Mouse (Mus musculus) heart, embryonic 16.5 days (tissue): Measurements from ENCODE around the gene Cnga4. TPM values are rescaled to one million over a fixed set of nuclear protein-coding genes. Genes with fewer than 3 reads are reported as not detected.
"Not testable (repeated sequence)": the region's sequence is repeated elsewhere in the genome, so short reads cannot be mapped to it uniquely, and the experiment has no call there.

Experiments
- ATAC-seq: fragments of 200-750 bp; cut with Nextera tagmentation; replicated peaks from 2 replicates; pipeline ENCODE4 v1.8.0; 2017; ENCODE audit warnings: moderate number of reproducible peaks; ENCODE audit not compliant: insufficient read depth, low FRiP score; ENCODE audit errors: extremely low read depth
- H3K27ac ChIP-seq: fragments of 300-500 bp; sonication (generic); 2 replicates; pipeline ENCODE4 v1.5.1; 2014; ENCODE audit warnings: mild to moderate bottlenecking, low read length, control low read depth, moderate library complexity
- H3K27me3 ChIP-seq: fragments of 300-500 bp; sonication (generic); 2 replicates; pipeline ENCODE4 v1.6.1; 2014; ENCODE audit warnings: low read length, mixed read lengths; ENCODE audit not compliant: control insufficient read depth, insufficient read depth
- H3K36me3 ChIP-seq: fragments of 300-500 bp; sonication (generic); 2 replicates; pipeline ENCODE4 v1.6.1; 2014; ENCODE audit not compliant: control insufficient read depth, insufficient read depth
- H3K4me1 ChIP-seq: fragments of 300-500 bp; sonication (generic); 2 replicates; pipeline ENCODE4 v1.6.1; 2014; ENCODE audit warnings: low read length, mixed read lengths; ENCODE audit not compliant: control insufficient read depth, insufficient read depth
- H3K4me2 ChIP-seq: fragments of 300-500 bp; sonication (generic); 2 replicates; pipeline ENCODE4 v1.6.1; 2014; ENCODE audit warnings: low read depth, mild to moderate bottlenecking, control low read depth, low read length
- H3K4me3 ChIP-seq: fragments of 300-500 bp; sonication (generic); 2 replicates; pipeline ENCODE4 v1.5.1; 2014; ENCODE audit warnings: mild to moderate bottlenecking, control low read depth, low read length
- H3K9ac ChIP-seq: fragments of 300-500 bp; sonication (generic); 2 replicates; pipeline ENCODE4 v1.6.1; 2014; ENCODE audit warnings: low read length, control low read depth
- H3K9me3 ChIP-seq: fragments of 300-500 bp; sonication (generic); replicated peaks from 2 replicates; pipeline ENCODE4 v1.6.1; 2016; ENCODE audit warnings: low read length; ENCODE audit not compliant: control insufficient read depth
- WGBS: fragments of 180-500 bp; shearing (Covaris S2); extraction: QIAGEN DNeasy Blood & Tissue Kit; methylation state at CpG from one replicate; pipeline ENCODE4 v1.1.7; 2014; 5-methylcytosine and 5-hydroxymethylcytosine counted together
- polyA plus RNA-seq: library from polyadenylated mRNA; unstranded; fragments of >200 nt; fragmentation: Nextera tagmentation; extraction: Ambion mirVana; gene quantifications from 2 replicates; pipeline ENCODE4 v1.2.1, GENCODE M21; 2015

Cnga4 gene
- polyA plus RNA-seq, 1 experiment from 2014 or later, result 0.05 TPM

DNA sequence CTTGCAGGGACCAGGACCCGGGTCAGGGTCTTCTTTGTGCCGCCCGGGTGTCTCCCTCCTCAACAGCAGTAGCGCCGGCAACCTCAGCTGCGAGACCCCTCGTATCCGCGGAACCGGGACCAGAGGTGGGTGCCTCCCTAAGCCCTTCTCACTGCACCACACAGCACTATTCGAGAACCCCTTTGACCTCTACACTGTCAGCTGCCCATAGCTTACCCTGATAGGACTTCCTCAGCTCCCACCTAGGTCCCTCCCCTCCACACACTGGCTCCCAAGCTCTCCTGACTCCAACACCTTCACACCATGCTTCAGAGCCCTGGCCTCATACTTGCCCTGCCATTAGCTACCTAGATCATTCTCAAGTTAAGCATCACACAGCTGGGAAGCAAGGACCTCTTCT, 21.7 kb downstream of the Cnga4 start:
- Histone ChIP-seq H3K9me3 (no peaks in the 10 kb centered on the region), H3K36me3 (no peaks in the 10 kb centered on the region), H3K4me2 (peak overlapping the region; percentile 81), H3K4me3 (peak overlapping the region; percentile 52), H3K4me1 (peaks cover 8% of the 10 kb centered on the region; the same call in 1 of the 2 replicates), H3K9ac (peak overlapping the region; percentile 60; the same call in 1 of the 2 replicates), H3K27ac (no peak overlapping the region), H3K27me3 (peaks cover 48% of the 10 kb centered on the region)
- WGBS, result under 1% methylated on average over 11 of the region's 11 CpGs
- no peak for ATAC-seq

- ATAC-seq, result no peak
- Histone ChIP-seq H3K9ac (no peak overlapping the region), H3K4me2 (no peak overlapping the region), H3K4me3 (no peak overlapping the region), H3K9me3 (no peaks in the 10 kb centered on the region), H3K36me3 (no peaks in the 10 kb centered on the region), H3K27ac (no peak overlapping the region), H3K4me1 (no peaks in the 10 kb centered on the region), H3K27me3 (peaks cover 14% of the 10 kb centered on the region)
- 20% methylated on average over 1 of the region's 1 CpGs for WGBS
These were observed 27.7 kb downstream of the Cnga4 start for GRCm38 (mm10) chr7:105432058-105432457.

GRCm38 (mm10) chr7:105433859-105434258, 29.5 kb downstream of the Cnga4 start:
- Histone ChIP-seq H3K27ac (no peak overlapping the region), H3K4me1 (peaks cover 5% of the 10 kb centered on the region; the same call in 1 of the 2 replicates), H3K4me3 (no peak overlapping the region), H3K9ac (no peak overlapping the region), H3K4me2 (no peak overlapping the region), H3K9me3 (no peaks in the 10 kb centered on the region), H3K27me3 (no peaks in the 10 kb centered on the region; the same call in 1 of the 2 replicates), H3K36me3 (no peaks in the 10 kb centered on the region)
- 81% methylated on average over 17 of the region's 17 CpGs for WGBS
- no peak for ATAC-seq

DNA sequence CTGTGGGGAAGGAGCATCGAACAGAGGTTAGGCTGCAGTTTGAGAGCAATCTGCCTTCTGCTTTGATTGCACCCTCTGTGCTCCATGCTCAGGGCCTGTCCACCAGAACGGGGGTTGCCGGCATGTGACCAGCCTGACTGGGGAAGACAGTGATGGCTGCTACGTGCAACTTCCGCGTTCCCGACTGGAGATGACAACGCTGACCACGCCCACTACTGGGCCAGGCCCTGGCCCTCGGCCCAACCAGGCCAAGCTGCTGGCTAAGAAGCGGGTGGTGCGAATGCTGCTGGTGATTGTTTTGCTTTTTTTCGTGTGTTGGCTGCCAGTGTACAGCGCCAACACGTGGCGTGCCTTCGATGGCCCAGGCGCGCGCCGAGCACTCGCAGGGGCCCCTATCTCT, 30.4 kb downstream of the Cnga4 start:
- no peak for ATAC-seq

GRCm38 (mm10) chr7:105437979-105438772, 33.8 kb downstream of the Cnga4 start:
- Histone ChIP-seq H3K4me2 (no peak overlapping the region), H3K9me3 (no peaks in the 10 kb centered on the region), H3K9ac (no peak overlapping the region), H3K4me3 (no peak overlapping the region), H3K4me1 (peaks cover 5% of the 10 kb centered on the region; the same call in 1 of the 2 replicates), H3K36me3 (no peaks in the 10 kb centered on the region), H3K27ac (no peak overlapping the region), H3K27me3 (no peaks in the 10 kb centered on the region; the same call in 1 of the 2 replicates)
- 41% methylated on average over 7 of the region's 7 CpGs for WGBS
- ATAC-seq, result no peak

More for the DNA sequence above, 30.4 kb downstream of the Cnga4 start:
- Histone ChIP-seq H3K4me2 (no peak overlapping the region), H3K27me3 (no peaks in the 10 kb centered on the region; the same call in 1 of the 2 replicates), H3K9me3 (no peaks in the 10 kb centered on the region), H3K4me1 (peaks cover 5% of the 10 kb centered on the region; the same call in 1 of the 2 replicates), H3K36me3 (no peaks in the 10 kb centered on the region), H3K9ac (no peak overlapping the region), H3K4me3 (no peak overlapping the region), H3K27ac (no peak overlapping the region)
- 71% methylated on average over 22 of the region's 22 CpGs for WGBS

- H3K4me3 ChIP-seq, result no peak overlapping the region
- H3K27ac ChIP-seq, result no peak overlapping the region
- H3K9ac ChIP-seq, result no peak overlapping the region
- no peaks in the 10 kb centered on the region for H3K36me3 ChIP-seq
- WGBS, result 37% methylated on average over 4 of the region's 4 CpGs
- no peak overlapping the region for H3K4me2 ChIP-seq
- H3K27me3 ChIP-seq, result no peaks in the 10 kb centered on the region
- no peaks in the 10 kb centered on the region for H3K9me3 ChIP-seq
- no peak for ATAC-seq
- peaks cover 5% of the 10 kb centered on the region; the same call in 1 of the 2 replicates for H3K4me1 ChIP-seq
These were observed 37.1 kb downstream of the Cnga4 start for GRCm38 (mm10) chr7:105441426-105441825.

- Histone ChIP-seq H3K4me3 (no peak overlapping the region), H3K9ac (no peak overlapping the region), H3K4me2 (no peak overlapping the region), H3K27me3 (no peaks in the 10 kb centered on the region), H3K4me1 (no peaks in the 10 kb centered on the region), H3K9me3 (no peaks in the 10 kb centered on the region), H3K27ac (no peak overlapping the region), H3K36me3 (no peaks in the 10 kb centered on the region)
- no peak for ATAC-seq
- WGBS, result 66% methylated on average over 3 of the region's 3 CpGs
These were observed 40.7 kb downstream of the Cnga4 start for GRCm38 (mm10) chr7:105445076-105445475.

DNA sequence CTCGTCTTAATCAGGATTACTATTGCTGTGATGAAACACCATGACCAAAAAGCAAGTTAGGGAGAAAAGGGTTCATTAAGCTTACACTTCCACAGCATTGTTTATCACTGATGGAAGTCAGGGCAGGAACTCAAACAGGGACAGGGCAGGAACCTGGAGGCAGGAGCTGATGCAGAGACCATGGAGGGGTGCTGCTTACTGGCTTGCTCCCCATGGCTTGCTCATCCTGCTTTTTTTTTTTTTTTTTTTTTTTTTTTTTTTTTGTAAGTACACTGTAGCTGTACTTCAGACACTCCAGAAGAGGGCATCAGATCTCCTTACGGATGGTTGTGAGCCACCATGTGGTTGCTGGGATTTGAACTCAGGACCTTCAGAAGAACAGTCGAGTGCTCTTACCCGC, 49.0 kb downstream of the Cnga4 start:
- not testable (repeated sequence) for H3K4me1 ChIP-seq, H3K27ac ChIP-seq, H3K4me3 ChIP-seq, H3K9ac ChIP-seq, ATAC-seq, H3K4me2 ChIP-seq, H3K36me3 ChIP-seq, H3K9me3 ChIP-seq, H3K27me3 ChIP-seq
- WGBS, result 87% methylated on average over 4 of the region's 4 CpGs
